Mouse (Mus musculus) thymus, postnatal 25 days (tissue): Measurements from ENCODE around the gene Cpsf4l.

Source experiments
- DNase-seq: peaks from one replicate; pipeline ENCODE4 v3.0.0; 2022

Cpsf4l gene

GRCm38 (mm10) chr11:113709731-113710256 lies at the start of gene Cpsf4l:
Gene Cpsf4l, minus strand, starts transcription at chr11:113710017.
- DNase-seq = peak; percentile 74

- no peak for DNase-seq
These were observed 49.0 kb upstream of the Cpsf4l start for GRCm38 (mm10) chr11:113758851-113759250.

GRCm38 (mm10) chr11:113756578-113756977 lies 46.8 kb upstream of the Cpsf4l start:
- DNase-seq = no peak

- no peak for DNase-seq
These were observed 46.1 kb upstream of the Cpsf4l start for GRCm38 (mm10) chr11:113755878-113756277.

GRCm38 (mm10) chr11:113754845-113755244 lies 45.0 kb upstream of the Cpsf4l start:
- no peak for DNase-seq

- DNase-seq = no peak
These were observed 43.0 kb upstream of the Cpsf4l start for GRCm38 (mm10) chr11:113752685-113753430.

GRCm38 (mm10) chr11:113752158-113752661 lies 42.4 kb upstream of the Cpsf4l start:
- DNase-seq = no peak

GRCm38 (mm10) chr11:113751484-113752084 lies 41.8 kb upstream of the Cpsf4l start, which contains the start of gene Cdc42ep4:
Gene Cdc42ep4, minus strand, starts transcription at chr11:113751881.
- DNase-seq = peak; percentile 83

GRCm38 (mm10) chr11:113750571-113751483 lies 41.0 kb upstream of the Cpsf4l start:
- peak; percentile 84 for DNase-seq

GRCm38 (mm10) chr11:113749749-113750351 lies 40.0 kb upstream of the Cpsf4l start:
- no peak for DNase-seq

- no peak for DNase-seq
These were observed 39.1 kb upstream of the Cpsf4l start for GRCm38 (mm10) chr11:113748797-113749521.

- DNase-seq = no peak
These were observed 38.0 kb upstream of the Cpsf4l start for GRCm38 (mm10) chr11:113747725-113748380.

GRCm38 (mm10) chr11:113747056-113747455 lies 37.2 kb upstream of the Cpsf4l start:
- DNase-seq = peak; percentile 42

GRCm38 (mm10) chr11:113745961-113746360 lies 36.1 kb upstream of the Cpsf4l start:
- DNase-seq = no peak

GRCm38 (mm10) chr11:113742998-113743397 lies 33.2 kb upstream of the Cpsf4l start:
- DNase-seq = no peak

GRCm38 (mm10) chr11:113740100-113740499 lies 30.3 kb upstream of the Cpsf4l start:
- DNase-seq = no peak

- no peak for DNase-seq
These were observed 29.4 kb upstream of the Cpsf4l start for GRCm38 (mm10) chr11:113739213-113739612.

GRCm38 (mm10) chr11:113737912-113738311 lies 28.1 kb upstream of the Cpsf4l start:
- no peak for DNase-seq

- no peak for DNase-seq
These were observed 27.7 kb upstream of the Cpsf4l start for GRCm38 (mm10) chr11:113737553-113737854.

GRCm38 (mm10) chr11:113736848-113737552 lies 27.2 kb upstream of the Cpsf4l start:
- no peak for DNase-seq

GRCm38 (mm10) chr11:113735151-113735550 lies 25.3 kb upstream of the Cpsf4l start:
- DNase-seq = no peak
